Mouse (Mus musculus): ENCODE results near the gene Urgcp. TPM values are rescaled to one million over a fixed set of nuclear protein-coding genes. Genes with fewer than 3 reads are reported as not detected.

Gene Urgcp
- polyA plus RNA-seq, 1 experiment from 2014 or later = 22.8 TPM

DNA sequence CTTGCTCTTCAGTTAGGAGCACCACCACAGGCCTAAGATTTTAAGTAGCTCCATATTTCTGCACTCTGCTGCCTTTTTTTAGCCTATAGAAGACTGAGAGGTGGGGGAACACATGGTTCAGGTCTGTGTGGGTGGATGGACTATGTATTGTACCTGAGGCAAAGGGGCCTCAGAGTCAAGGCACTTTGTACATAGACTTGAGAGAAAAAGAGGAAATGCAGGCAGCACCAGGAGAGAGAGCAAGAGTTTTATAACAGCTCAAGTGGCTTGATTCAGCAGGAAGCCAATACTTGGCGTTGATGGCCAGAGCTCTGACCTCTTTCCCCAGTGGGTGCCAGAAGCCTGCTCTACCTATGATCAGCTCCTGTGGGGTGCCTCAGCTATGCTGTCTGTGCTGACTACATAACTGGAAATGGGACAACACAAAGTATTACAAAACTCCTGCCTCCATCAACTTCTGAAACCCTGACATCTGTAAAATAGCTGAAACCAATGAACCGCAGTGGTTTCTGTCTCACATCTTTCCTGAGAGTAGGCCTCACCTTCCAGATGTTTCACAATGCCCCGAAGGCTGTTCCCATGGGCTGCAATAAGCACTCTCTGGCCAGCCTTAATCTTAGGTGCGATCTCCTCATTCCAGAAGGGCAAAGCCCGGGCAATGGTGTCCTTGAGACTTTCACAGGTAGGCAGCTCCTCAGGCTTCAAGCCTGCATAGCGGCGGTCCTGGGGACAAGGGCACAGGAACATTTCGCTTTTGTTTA, 40.5 kb upstream of the Urgcp start:
- DNase-seq (ENCODE audit: low spot score) = no peak
- no peak overlapping the region for H3K27ac ChIP-seq

DNA sequence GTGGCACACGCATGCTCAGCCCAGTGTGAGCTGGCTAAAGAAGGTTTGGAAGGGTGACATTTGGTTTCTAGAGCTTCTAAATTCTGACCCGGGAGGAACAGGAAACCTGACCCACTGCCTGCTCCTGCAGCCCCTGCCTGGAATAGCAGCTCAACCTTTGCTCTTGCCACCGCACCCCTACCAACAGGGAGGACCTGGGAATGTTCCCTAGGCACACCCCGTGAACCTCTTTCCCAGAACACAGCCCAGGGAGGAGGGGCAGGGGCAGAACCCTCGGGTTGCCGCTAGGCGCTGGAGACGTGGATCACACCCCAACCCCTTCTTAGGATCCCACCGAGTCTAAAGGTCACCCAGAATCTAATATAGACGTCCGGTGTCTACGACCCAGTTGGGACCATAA, 39.8 kb upstream of the Urgcp start:
- DNase-seq (ENCODE audit: low spot score) (no peak), ATAC-seq (replicated peaks; ENCODE audit: low FRiP score, low read depth) (no peak)
- Histone ChIP-seq H3K27me3 (ENCODE audit: insufficient read depth, low read length) (no peaks in the 10 kb centered on the region), H3K9ac (ENCODE audit: low read depth, low read length) (no peak overlapping the region), H3K4me2 (ENCODE audit: low read length) (no peak overlapping the region), H3K4me3 (replicated peaks; ENCODE audit: low read depth, low read length) (no peak overlapping the region), H3K4me1 (replicated peaks; ENCODE audit: insufficient read depth, low read length) (0 out of 2 replicates have a peak, but pooled peaks cover 3% of the 10 kb centered on the region), H3K9me3 (replicated peaks; ENCODE audit: low read length) (no peaks in the 10 kb centered on the region), H3K36me3 (ENCODE audit: insufficient read depth, low read length) (peaks cover 22% of the 10 kb centered on the region), H3K27ac (no peak overlapping the region)
- WGBS = 63% methylated on average over 12 of the region's 12 CpGs
- TF ChIP-seq CTCF (IDR thresholded peaks at IDR 0.05; ENCODE audit: low read depth) = no peak

More for the DNA sequence above, 40.5 kb upstream of the Urgcp start:
- H3K27me3 ChIP-seq (ENCODE audit: insufficient read depth, low read length) = no peaks in the 10 kb centered on the region
- H3K4me2 ChIP-seq (ENCODE audit: low read length) = no peak overlapping the region
- peaks cover 19% of the 10 kb centered on the region for H3K36me3 ChIP-seq (ENCODE audit: insufficient read depth, low read length)
- no peaks in the 10 kb centered on the region for H3K9me3 ChIP-seq (replicated peaks; ENCODE audit: low read length)
- WGBS = 59% methylated on average over 8 of the region's 8 CpGs
- ATAC-seq (replicated peaks; ENCODE audit: low FRiP score, low read depth) = 0 out of 2 replicates have a peak, but pooled peaks have one; percentile 43
- H3K9ac ChIP-seq (ENCODE audit: low read depth, low read length) = no peak overlapping the region
- H3K4me3 ChIP-seq (replicated peaks; ENCODE audit: low read depth, low read length) = no peak overlapping the region
- 0 out of 2 replicates have a peak, but pooled peaks cover 3% of the 10 kb centered on the region for H3K4me1 ChIP-seq (replicated peaks; ENCODE audit: insufficient read depth, low read length)
- no peak for TF ChIP-seq CTCF (IDR thresholded peaks at IDR 0.05; ENCODE audit: low read depth)

DNA sequence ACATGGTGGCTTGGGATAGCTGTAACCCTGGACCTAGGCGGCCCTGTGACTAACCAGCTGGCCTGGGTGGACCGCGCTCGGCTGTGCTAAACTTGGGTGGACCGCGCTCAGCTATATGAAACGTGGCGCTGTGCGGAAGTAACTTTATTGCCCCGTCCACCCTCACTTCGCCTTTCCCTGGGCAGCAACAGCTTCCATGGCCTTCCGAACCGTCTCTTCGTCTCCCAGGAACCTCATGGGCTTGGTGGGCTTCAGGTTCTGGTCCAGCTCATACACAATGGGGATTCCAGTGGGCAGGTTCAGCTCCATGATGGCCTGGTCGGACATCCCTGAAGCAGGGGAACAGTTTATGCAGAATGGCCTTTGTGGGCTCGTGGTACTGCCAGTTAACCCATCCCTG, 39.3 kb upstream of the Urgcp start:
- no peak for TF ChIP-seq CTCF (IDR thresholded peaks at IDR 0.05; ENCODE audit: low read depth)
- ATAC-seq (replicated peaks; ENCODE audit: low FRiP score, low read depth) = no peak
- H3K4me2 ChIP-seq (ENCODE audit: low read length) = no peak overlapping the region
- peaks cover 27% of the 10 kb centered on the region for H3K36me3 ChIP-seq (ENCODE audit: insufficient read depth, low read length)
- H3K4me1 ChIP-seq (replicated peaks; ENCODE audit: insufficient read depth, low read length) = 0 out of 2 replicates have a peak, but pooled peaks cover 3% of the 10 kb centered on the region
- no peaks in the 10 kb centered on the region for H3K27me3 ChIP-seq (ENCODE audit: insufficient read depth, low read length)
- no peak overlapping the region for H3K27ac ChIP-seq
- 95% methylated on average over 16 of the region's 16 CpGs for WGBS
- H3K4me3 ChIP-seq (replicated peaks; ENCODE audit: low read depth, low read length) = no peak overlapping the region
- H3K9ac ChIP-seq (ENCODE audit: low read depth, low read length) = no peak overlapping the region
- DNase-seq (ENCODE audit: low spot score) = no peak
- H3K9me3 ChIP-seq (replicated peaks; ENCODE audit: low read length) = no peaks in the 10 kb centered on the region

DNA sequence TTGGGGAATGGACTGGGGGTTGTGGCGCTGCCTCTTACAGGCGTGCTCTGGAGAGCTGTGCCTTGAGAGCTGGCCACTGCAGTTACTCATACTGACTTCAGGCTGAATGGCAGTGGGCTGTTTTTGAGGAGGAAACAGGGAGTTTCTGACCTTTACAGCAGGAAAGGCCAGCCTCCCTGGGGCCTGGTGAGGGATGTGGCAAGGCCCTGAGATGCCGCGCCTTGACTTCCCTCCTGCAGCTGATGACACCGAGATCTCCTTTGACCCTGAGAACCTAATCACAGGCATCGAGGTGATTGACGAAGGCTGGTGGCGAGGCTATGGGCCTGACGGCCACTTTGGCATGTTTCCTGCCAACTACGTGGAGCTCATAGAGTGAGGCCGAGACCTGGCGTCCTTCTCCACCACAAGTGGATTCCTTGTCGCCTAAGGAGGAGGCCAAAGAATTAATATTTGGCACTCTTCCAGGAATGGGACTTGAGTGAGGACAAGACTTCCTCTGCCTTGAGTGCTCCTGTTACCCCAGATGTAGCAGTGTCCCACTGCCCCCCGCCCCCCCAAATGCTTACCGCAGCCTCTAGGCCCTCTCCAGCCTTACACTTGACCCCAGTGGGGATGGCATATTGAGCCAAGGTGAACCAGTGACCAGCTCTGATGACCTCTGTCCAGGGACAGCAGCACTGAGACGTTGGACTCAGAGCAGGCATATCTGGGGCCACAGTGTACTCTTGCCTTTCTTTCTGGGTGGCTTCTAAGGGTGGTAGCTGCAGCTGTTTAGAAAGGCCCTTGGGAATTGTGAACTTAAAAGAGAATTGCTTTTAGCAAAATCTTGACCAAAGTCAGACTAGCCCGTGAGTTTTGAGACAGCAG, 37.7 kb upstream of the Urgcp start:
- no peak overlapping the region for H3K27ac ChIP-seq

DNA sequence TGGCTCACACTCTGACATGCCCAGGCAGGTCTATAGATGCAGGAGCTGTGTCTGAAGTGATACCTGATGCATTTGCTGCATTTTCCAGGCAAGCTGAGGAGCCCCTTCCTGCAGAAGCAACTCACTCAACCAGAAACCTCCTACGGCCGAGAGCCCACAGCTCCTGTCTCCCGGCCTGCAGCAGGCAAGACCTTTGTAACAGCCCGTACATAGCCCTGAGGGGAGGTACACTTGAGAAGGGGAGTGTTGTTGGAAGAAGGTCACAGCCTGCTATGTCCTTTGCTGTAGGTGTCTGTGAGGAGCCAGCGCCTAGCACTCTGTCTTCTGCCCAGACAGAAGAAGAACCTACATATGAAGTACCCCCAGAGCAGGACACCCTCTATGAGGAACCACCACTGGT, 35.8 kb upstream of the Urgcp start:
- Histone ChIP-seq H3K4me3 (replicated peaks; ENCODE audit: low read depth, low read length) (no peak overlapping the region), H3K27me3 (ENCODE audit: insufficient read depth, low read length) (no peaks in the 10 kb centered on the region), H3K4me2 (ENCODE audit: low read length) (no peak overlapping the region), H3K36me3 (ENCODE audit: insufficient read depth, low read length) (peaks cover 58% of the 10 kb centered on the region), H3K4me1 (replicated peaks; ENCODE audit: insufficient read depth, low read length) (0 out of 2 replicates have a peak, but pooled peaks cover 3% of the 10 kb centered on the region), H3K9me3 (replicated peaks; ENCODE audit: low read length) (no peaks in the 10 kb centered on the region), H3K27ac (peak overlapping the region; percentile 19; the same call in 1 of the 2 replicates), H3K9ac (ENCODE audit: low read depth, low read length) (no peak overlapping the region)
- no peak for TF ChIP-seq CTCF (IDR thresholded peaks at IDR 0.05; ENCODE audit: low read depth)
- ATAC-seq (replicated peaks; ENCODE audit: low FRiP score, low read depth) = no peak
- 70% methylated on average over 5 of the region's 5 CpGs for WGBS
- no peak for DNase-seq (ENCODE audit: low spot score)

More for the DNA sequence above, 37.7 kb upstream of the Urgcp start:
- TF ChIP-seq CTCF (IDR thresholded peaks at IDR 0.05; ENCODE audit: low read depth) = no peak
- H3K27me3 ChIP-seq (ENCODE audit: insufficient read depth, low read length) = no peaks in the 10 kb centered on the region
- H3K4me3 ChIP-seq (replicated peaks; ENCODE audit: low read depth, low read length) = no peak overlapping the region
- H3K9me3 ChIP-seq (replicated peaks; ENCODE audit: low read length) = no peaks in the 10 kb centered on the region
- H3K4me2 ChIP-seq (ENCODE audit: low read length) = no peak overlapping the region
- H3K9ac ChIP-seq (ENCODE audit: low read depth, low read length) = no peak overlapping the region
- DNase-seq (ENCODE audit: low spot score) = no peak
- WGBS = 75% methylated on average over 17 of the region's 17 CpGs
- H3K4me1 ChIP-seq (replicated peaks; ENCODE audit: insufficient read depth, low read length) = 0 out of 2 replicates have a peak, but pooled peaks cover 3% of the 10 kb centered on the region
- H3K36me3 ChIP-seq (ENCODE audit: insufficient read depth, low read length) = peaks cover 42% of the 10 kb centered on the region
- ATAC-seq (replicated peaks; ENCODE audit: low FRiP score, low read depth) = no peak

DNA sequence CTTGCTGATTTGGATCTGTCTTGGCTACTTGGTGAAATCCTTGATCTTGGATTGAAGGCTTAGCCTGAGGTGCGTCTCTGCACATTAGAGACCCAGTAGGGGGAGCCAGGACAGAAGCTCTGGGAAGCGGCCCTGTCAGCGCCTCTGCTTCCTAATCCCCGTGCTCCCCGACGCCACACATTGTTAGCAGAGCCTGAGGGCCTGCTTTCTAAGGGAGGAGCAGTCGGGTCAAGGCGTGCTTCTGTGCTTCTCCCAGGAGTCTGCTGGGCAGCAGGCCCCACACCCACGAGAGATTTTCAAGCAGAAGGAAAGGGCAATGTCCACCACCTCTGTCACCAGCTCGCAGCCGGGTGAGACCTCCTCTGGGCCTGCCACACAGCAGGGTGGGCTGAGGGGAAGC, 35.2 kb upstream of the Urgcp start:
- H3K27ac ChIP-seq = no peak overlapping the region
- no peaks in the 10 kb centered on the region for H3K27me3 ChIP-seq (ENCODE audit: insufficient read depth, low read length)
- WGBS = 70% methylated on average over 11 of the region's 11 CpGs
- DNase-seq (ENCODE audit: low spot score) (no peak), ATAC-seq (replicated peaks; ENCODE audit: low FRiP score, low read depth) (no peak)
- H3K9ac ChIP-seq (ENCODE audit: low read depth, low read length) = no peak overlapping the region
- H3K4me2 ChIP-seq (ENCODE audit: low read length) = no peak overlapping the region
- H3K4me3 ChIP-seq (replicated peaks; ENCODE audit: low read depth, low read length) = no peak overlapping the region
- no peak for TF ChIP-seq CTCF (IDR thresholded peaks at IDR 0.05; ENCODE audit: low read depth)
- H3K4me1 ChIP-seq (replicated peaks; ENCODE audit: insufficient read depth, low read length) = 0 out of 2 replicates have a peak, but pooled peaks cover 3% of the 10 kb centered on the region
- H3K9me3 ChIP-seq (replicated peaks; ENCODE audit: low read length) = no peaks in the 10 kb centered on the region
- H3K36me3 ChIP-seq (ENCODE audit: insufficient read depth, low read length) = peaks cover 62% of the 10 kb centered on the region
